Mouse (Mus musculus): ENCODE data around the gene Ezr. TPM values are rescaled to one million over a fixed set of nuclear protein-coding genes. Genes with fewer than 3 reads are reported as not detected.

The Ezr gene
- polyA plus RNA-seq, 1 experiment, result 664 TPM

GRCm38 (mm10) chr17:6744366-6744765 lies 38.2 kb downstream of the Ezr start:
- Histone ChIP-seq H3K4me3 (ENCODE audit: insufficient read depth, low read depth, low read length) (no peak overlapping the region), H3K27ac (ENCODE audit: insufficient read depth, low read depth, low read length) (no peak overlapping the region), H3K4me1 (ENCODE audit: control insufficient read depth, insufficient read depth, low read length) (peaks cover 21% of the 10 kb centered on the region)
- 76% methylated on average over 9 of the region's 9 CpGs for WGBS
- TF ChIP-seq POLR2A (IDR thresholded peaks at IDR 0.05; ENCODE audit: insufficient read depth, low read depth, low read length) (no peak), CTCF (IDR thresholded peaks at IDR 0.05; ENCODE audit: insufficient read depth, low read depth, low read length) (no peak)

GRCm38 (mm10) chr17:6743787-6744239 lies 38.8 kb downstream of the Ezr start:
- TF ChIP-seq CTCF (IDR thresholded peaks at IDR 0.05; ENCODE audit: insufficient read depth, low read depth, low read length) (no peak), POLR2A (IDR thresholded peaks at IDR 0.05; ENCODE audit: insufficient read depth, low read depth, low read length) (no peak)
- Histone ChIP-seq H3K4me3 (ENCODE audit: insufficient read depth, low read depth, low read length) (no peak overlapping the region), H3K27ac (ENCODE audit: insufficient read depth, low read depth, low read length) (no peak overlapping the region), H3K4me1 (ENCODE audit: control insufficient read depth, insufficient read depth, low read length) (peaks cover 21% of the 10 kb centered on the region)
- WGBS, result 83% methylated on average over 11 of the region's 11 CpGs

GRCm38 (mm10) chr17:6743039-6743575 lies 39.5 kb downstream of the Ezr start:
- WGBS, result 96% methylated on average over 11 of the region's 11 CpGs
- no peak overlapping the region for H3K27ac ChIP-seq (ENCODE audit: insufficient read depth, low read depth, low read length)
- TF ChIP-seq POLR2A (IDR thresholded peaks at IDR 0.05; ENCODE audit: insufficient read depth, low read depth, low read length) (no peak), CTCF (IDR thresholded peaks at IDR 0.05; ENCODE audit: insufficient read depth, low read depth, low read length) (no peak)
- H3K4me1 ChIP-seq (ENCODE audit: control insufficient read depth, insufficient read depth, low read length), result peaks cover 21% of the 10 kb centered on the region
- no peak overlapping the region for H3K4me3 ChIP-seq (ENCODE audit: insufficient read depth, low read depth, low read length)

GRCm38 (mm10) chr17:6742083-6743038 lies 40.2 kb downstream of the Ezr start:
- no peak for TF ChIP-seq POLR2A (IDR thresholded peaks at IDR 0.05; ENCODE audit: insufficient read depth, low read depth, low read length)
- 0 out of 2 replicates have a peak, but pooled peaks have one; percentile 21 for TF ChIP-seq CTCF (IDR thresholded peaks at IDR 0.05; ENCODE audit: insufficient read depth, low read depth, low read length)
- Histone ChIP-seq H3K27ac (ENCODE audit: insufficient read depth, low read depth, low read length) (no peak overlapping the region), H3K4me1 (ENCODE audit: control insufficient read depth, insufficient read depth, low read length) (peaks cover 21% of the 10 kb centered on the region), H3K4me3 (ENCODE audit: insufficient read depth, low read depth, low read length) (no peak overlapping the region)
- WGBS, result 57% methylated on average over 33 of the region's 33 CpGs

GRCm38 (mm10) chr17:6741271-6741670 lies 41.3 kb downstream of the Ezr start:
- Histone ChIP-seq H3K27ac (ENCODE audit: insufficient read depth, low read depth, low read length) (no peak overlapping the region), H3K4me3 (ENCODE audit: insufficient read depth, low read depth, low read length) (no peak overlapping the region), H3K4me1 (ENCODE audit: control insufficient read depth, insufficient read depth, low read length) (peaks cover 21% of the 10 kb centered on the region)
- TF ChIP-seq CTCF (IDR thresholded peaks at IDR 0.05; ENCODE audit: insufficient read depth, low read depth, low read length), result no peak
- WGBS, result 89% methylated on average over 12 of the region's 12 CpGs

- H3K27ac ChIP-seq (ENCODE audit: insufficient read depth, low read depth, low read length), result no peak overlapping the region
- H3K4me1 ChIP-seq (ENCODE audit: control insufficient read depth, insufficient read depth, low read length), result peaks cover 18% of the 10 kb centered on the region
- H3K4me3 ChIP-seq (ENCODE audit: insufficient read depth, low read depth, low read length), result no peak overlapping the region
- TF ChIP-seq CTCF (IDR thresholded peaks at IDR 0.05; ENCODE audit: insufficient read depth, low read depth, low read length) (no peak), POLR2A (IDR thresholded peaks at IDR 0.05; ENCODE audit: insufficient read depth, low read depth, low read length) (no peak)
- WGBS, result 91% methylated on average over 19 of the region's 19 CpGs
Measured at GRCm38 (mm10) chr17:6740331-6741170, 42.0 kb downstream of the Ezr start.

- 93% methylated on average over 15 of the region's 15 CpGs for WGBS
- peaks cover 15% of the 10 kb centered on the region for H3K4me1 ChIP-seq (ENCODE audit: control insufficient read depth, insufficient read depth, low read length)
- TF ChIP-seq POLR2A (IDR thresholded peaks at IDR 0.05; ENCODE audit: insufficient read depth, low read depth, low read length) (no peak), CTCF (IDR thresholded peaks at IDR 0.05; ENCODE audit: insufficient read depth, low read depth, low read length) (no peak)
Measured at GRCm38 (mm10) chr17:6739756-6740155, 42.8 kb downstream of the Ezr start.

GRCm38 (mm10) chr17:6739266-6739665 lies 43.3 kb downstream of the Ezr start:
- H3K27ac ChIP-seq (ENCODE audit: insufficient read depth, low read depth, low read length), result no peak overlapping the region
- no peak overlapping the region for H3K4me3 ChIP-seq (ENCODE audit: insufficient read depth, low read depth, low read length)
- WGBS, result 93% methylated on average over 13 of the region's 13 CpGs
- peaks cover 15% of the 10 kb centered on the region for H3K4me1 ChIP-seq (ENCODE audit: control insufficient read depth, insufficient read depth, low read length)
- no peak for TF ChIP-seq CTCF (IDR thresholded peaks at IDR 0.05; ENCODE audit: insufficient read depth, low read depth, low read length)
- TF ChIP-seq POLR2A (IDR thresholded peaks at IDR 0.05; ENCODE audit: insufficient read depth, low read depth, low read length), result no peak

More at GRCm38 (mm10) chr17:6739756-6740155, 42.8 kb downstream of the Ezr start:
- H3K4me3 ChIP-seq (ENCODE audit: insufficient read depth, low read depth, low read length), result no peak overlapping the region
- H3K27ac ChIP-seq (ENCODE audit: insufficient read depth, low read depth, low read length), result no peak overlapping the region

Data from olfactory bulb, adult 2 months (tissue).